Mouse (Mus musculus): ENCODE measurements around the gene Ppp3ca.

DNA sequence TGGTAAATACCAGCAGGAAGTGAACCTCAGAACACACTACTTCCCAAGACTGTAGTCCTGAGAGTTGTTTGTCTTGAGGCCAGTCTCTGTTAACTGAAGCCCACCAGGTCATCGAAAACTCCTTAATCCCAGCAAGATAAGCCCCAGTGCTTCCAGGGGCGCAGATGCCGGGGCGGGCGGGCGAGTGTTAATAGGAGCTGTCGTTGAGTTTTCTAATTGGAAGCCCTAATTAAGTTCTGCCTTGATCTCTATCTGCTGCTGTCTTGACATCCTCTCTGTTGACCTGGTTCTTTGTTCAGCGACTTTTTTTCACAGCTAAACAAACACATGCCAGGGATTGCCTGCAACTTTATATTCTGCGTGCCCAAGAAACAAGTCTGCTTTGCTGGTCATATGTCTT lies 165.9 kb downstream of the Ppp3ca start:
- TF ChIP-seq POLR2A (IDR thresholded peaks at IDR 0.05; ENCODE audit: extremely low read depth, insufficient read depth, low read length) (no peak), CTCF (IDR thresholded peaks at IDR 0.05; ENCODE audit: extremely low read depth, insufficient read depth, low read length) (no peak)
